Mouse (Mus musculus): Measurements from ENCODE around the gene Chchd10.
A peak's percentile ranks its signal among the peaks of the same experiment; 100 is the strongest.

Chchd10 gene

DNA sequence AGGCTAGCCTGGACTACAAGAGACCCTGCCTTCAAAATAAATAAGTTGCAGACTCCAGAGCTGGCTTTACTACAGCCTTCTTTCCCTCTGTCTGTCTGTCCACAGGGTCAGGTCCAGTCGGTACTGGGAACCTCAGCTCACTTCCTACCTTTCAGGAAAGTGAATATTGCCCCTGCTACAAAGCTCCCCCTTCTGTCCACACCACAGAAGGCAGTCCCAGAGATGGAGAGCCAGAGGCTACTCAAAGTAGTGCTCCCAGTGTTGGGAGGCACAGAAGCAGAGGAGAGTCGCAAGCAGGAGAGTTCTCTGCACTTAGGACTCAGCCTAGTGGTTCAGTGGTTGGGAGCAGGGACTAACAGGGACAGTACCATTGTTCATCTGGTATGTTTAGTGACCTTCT is 8.6 kb upstream of the Chchd10 start:
- DNase-seq (ENCODE audit: low spot score) = no peak

DNA sequence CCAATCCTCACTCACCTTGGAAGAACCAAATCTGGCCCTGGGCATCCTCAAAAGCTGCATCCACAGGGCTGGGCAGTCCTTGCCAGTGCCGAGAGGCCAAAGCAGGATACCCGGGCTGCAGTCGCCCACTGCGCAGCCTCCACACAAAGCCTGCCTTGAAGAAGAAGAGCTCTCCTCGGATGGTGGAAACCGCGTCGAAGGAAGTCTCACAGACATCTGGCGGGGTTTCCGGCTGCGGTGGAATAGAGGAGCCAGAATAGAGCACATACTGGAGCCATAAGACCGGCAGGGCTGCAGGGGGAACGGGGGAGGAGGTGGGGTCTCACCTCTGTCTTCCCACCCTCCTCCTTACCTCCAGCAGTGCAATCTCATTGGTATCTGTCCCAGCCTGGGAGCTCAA is 6.5 kb upstream of the Chchd10 start:
- DNase-seq (ENCODE audit: low spot score) = no peak

DNA sequence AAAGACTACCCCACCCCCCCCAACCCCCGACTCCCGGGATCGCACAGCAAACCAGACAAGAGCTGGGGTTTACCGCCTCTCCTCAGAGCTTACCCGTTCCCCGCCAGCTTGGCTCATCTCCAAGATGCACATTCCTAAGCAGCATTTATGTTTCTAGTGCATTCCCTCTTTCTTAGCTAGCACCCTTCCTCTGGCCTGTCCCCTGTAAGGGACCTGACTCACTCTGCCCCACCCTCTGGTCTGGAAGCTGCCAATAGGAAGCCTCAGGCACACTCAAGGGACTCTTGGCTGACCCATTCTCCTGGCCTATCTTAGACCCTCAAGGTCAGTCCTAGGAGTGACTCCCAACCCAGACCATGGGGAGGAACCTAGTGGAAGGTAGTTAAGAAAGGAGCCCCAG is 2.6 kb upstream of the Chchd10 start:
- peak; percentile 57 for DNase-seq (ENCODE audit: low spot score)

DNA sequence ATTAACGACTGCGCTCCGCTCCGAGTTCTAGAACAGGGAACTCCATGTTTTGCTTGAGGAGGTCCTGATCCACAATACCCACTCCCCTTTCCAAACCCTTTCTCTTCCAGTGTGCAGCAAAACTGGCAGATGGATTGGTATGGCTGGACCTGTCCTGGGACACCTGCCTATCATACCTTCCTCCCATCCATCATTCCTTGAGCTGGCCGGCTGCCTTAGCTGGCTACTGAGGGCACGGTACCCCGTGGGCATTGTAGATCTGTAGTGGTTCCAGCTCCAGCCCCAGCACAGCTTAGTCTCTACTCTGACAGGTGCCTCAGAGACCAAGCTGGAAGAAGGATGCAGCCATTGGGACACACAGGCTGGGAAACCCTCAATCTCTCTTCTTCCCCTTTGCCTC is 1.6 kb upstream of the Chchd10 start:
- DNase-seq (ENCODE audit: low spot score) = no peak

DNA sequence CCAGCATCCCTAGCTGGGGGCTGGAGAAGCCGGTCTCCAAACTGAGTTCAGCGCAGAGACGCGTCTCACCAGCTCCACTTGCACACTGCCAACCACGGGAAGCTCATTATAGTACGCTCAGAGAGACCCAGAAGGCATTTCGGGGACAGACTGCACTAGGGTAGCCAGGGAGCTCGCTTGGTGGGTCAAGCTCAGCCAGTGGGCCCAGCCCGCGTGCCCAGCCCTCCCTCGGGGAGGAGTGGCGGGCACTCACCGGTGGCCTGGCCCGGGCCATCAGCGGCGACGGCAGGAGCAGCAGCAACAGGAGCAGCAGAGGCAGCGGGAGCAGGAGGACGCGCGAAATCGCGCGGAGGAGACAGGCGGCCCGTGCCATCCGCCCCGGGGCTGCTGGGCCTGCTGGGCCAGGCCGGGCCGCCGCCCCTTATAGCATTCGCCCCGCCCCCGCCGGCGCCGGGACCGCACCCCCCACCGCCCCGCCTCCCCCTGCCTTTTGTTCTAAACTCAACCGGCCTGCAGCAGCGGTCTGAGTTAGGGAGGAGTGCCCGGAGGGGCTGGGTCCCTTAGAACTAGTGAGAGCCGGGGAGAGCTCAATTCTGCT is 750 bp upstream of the Chchd10 start:
- peak; percentile 56 for DNase-seq (ENCODE audit: low spot score)

DNA sequence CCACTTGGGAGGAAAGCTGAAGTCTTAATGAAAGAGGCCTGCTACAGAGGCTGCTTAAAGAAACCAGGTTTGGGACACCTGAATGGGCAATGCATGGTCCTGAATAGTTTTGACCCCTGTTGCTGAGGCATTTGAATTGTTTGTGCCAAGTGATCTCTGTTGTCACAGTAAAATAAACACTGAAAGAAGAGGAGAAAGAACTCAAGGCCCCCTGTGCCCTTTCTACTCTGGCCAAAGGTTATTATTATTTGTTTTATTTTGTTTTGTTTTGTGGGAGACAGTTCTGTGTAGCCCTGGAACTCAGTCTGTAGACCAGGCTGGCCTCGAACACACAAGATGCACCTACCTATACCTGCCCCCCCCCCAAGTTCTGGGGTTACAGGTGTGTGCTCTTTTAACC is 2.1 kb downstream of the Chchd10 start:
- no peak for DNase-seq (ENCODE audit: low spot score)

DNA sequence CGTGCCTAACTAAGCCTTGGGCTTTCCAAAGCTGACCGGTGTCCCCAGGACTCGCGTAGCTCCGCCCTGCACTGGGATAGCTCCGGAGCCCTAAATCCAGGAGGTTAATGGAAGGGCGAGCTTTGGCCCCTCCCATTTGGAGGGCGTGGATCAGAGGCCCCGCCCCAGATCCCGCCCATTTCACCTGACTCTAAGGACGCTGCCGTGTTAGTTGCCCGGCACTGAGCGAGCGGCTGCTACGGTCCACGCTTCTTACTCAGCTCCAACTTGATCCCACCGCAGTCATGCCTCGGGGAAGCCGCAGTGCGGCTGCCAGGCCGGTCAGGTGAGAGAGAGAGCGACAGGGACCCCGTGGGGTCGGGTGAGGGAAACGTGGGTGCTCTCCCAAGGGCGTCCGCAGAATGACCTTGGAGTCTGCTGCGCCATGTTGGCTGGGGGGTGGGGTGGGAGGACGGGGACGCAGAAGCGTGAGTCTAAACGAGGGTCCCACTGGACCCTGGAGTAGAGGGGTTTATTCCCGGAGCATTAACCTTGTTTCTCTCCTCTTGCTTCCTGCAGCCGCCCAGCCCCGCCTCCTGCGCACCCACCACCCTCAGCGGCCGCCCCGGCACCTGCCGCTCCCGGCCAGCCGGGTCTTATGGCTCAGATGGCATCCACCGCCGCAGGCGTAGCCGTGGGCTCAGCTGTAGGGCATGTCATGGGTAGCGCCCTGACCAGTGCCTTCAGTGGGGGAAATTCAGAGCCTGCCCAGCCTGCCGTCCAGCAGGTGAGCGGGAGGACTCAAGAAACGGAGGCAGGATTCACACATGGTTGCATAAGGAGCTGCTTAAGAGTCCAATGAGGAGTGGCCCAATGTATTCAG is 3.0 kb downstream of the Chchd10 start, which contains the start of gene Mmp11:
Gene Mmp11, minus strand, starts transcription at position 817 of the 862 bp plus-strand sequence.
- peak; percentile 76 for DNase-seq (ENCODE audit: low spot score)

DNA sequence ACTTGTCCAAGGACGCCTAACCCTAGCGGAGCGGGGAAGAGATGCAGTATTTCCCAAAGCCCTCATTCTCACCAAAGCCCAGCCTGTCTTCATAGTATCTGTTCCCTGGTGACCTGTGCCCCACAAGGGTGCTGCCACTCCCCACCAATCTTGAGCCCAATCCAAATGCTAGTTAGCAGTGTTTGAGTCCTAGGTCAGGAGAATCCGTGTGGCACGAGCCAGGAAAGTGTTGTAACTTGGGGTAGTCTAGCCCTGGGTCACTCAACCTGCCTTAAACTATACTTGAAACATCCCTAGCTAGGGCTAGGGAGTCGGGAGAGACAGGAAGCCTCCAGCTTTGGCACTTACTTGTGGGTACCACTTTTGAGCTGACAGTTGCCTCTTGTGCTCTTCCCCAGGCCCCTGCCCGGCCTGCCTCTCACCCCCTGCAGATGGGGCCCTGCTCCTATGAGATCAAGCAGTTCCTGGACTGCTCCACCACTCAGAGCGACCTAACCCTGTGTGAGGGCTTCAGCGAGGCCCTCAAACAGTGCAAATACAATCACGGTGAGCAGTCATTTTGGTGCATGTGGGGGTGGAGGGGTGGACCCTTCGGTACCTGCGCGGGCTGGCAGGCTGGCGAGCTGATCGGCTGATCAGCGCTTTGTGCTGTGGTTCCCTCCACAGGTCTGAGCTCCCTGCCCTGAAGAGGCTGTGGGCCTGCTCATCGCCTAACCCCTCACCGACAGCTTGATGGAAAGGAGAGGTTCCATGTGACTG is 4.2 kb downstream of the Chchd10 start:
- no peak for DNase-seq (ENCODE audit: low spot score)

DNA sequence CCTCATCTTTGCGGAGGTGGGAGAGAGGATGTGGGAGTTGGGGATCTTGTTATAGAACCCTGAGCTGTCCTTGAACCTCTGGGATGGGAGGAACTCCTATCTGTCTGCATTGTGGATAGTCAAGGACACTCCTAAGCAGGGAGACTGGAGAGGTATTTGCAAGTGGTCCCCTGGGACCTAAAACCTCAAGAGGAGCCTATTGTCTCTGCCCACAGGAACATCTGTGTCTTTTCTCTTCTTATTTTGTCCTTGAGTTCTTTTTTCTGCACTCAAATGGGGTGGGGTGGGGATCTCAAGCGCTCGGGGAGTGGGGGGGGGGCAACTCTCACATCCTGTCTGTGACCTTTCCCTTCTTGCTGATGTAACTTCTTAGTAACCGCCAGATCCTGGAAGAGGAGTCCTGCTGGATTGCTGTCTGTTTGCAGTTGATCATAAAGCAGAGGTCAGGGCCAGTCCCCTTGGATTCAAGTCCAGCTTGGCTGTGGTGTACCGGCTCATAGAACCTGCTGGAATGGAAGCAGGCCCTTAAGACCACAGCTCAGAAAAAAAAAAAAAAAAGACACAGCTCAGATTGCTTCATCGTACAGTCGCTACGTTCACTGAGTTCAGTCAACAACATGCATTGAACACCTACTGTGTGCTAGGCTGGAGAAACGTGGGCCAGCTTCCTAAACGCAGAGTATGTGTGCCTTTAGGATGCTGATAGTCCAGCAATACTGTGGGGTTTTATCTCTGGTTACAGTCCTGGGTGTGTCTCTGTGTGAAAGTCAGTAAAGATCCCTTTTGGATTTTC is 5.1 kb downstream of the Chchd10 start:
- peak; percentile 51 for DNase-seq (ENCODE audit: low spot score)

DNA sequence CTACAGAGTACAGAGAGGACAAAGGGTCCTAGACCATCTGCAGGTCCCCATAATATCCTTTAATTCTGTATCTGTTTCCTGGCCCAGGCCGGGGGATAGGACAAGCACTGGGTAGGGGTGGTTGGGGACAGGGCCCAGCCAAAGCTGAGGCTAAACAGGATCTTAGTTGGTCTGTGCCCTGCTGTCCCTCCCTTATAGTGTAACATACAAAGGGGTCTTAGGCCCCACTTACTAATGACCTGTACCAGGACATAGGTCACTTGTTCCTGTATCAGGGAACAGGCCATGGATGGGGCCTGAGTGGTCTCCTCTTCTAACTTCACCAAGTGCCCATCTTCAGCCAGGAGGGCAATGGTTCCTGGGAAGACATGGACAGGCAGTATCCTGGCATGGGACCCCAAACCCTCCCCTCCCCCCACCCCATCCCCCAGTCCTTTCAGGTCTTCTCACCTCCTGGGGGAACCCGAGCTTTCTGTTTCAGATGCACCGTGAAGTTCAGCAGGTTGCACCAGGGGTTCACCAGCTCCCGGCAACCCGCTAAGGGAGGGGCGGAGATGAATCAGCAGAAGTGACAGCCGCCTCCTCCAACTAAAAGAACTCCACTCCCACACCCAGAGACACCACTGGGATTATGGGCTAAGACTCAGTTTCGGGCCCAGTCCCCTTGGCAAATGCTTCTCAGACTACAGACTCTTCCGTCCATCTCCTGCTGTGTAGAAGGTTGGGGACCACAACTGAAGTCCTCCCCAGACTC is 6.7 kb downstream of the Chchd10 start:
- DNase-seq (ENCODE audit: low spot score) = no peak

DNA sequence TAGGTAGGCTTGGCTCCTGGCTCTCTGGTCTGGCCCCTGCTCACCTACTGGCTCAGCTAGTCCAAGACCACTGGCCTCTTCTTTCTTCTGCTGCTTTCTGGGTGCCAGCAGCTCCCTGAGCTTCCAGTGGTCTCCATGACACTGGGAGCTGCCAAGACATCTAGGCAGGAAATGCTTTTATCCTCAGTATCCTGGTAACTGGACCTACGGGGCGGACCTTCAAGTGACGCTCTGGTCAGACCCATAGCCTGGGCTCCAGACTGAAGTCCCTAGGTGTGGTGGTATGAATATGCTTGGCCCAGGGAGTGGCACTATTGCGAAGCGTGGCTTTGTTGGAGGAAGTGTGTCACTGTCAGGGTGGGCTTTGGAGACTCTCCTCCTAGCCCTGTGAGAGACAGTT is 7.6 kb downstream of the Chchd10 start, which contains the start of gene Gm867:
Gene Gm867, minus strand, starts transcription at position 153 of the 400 bp plus-strand sequence.
- no peak for DNase-seq (ENCODE audit: low spot score)

DNA sequence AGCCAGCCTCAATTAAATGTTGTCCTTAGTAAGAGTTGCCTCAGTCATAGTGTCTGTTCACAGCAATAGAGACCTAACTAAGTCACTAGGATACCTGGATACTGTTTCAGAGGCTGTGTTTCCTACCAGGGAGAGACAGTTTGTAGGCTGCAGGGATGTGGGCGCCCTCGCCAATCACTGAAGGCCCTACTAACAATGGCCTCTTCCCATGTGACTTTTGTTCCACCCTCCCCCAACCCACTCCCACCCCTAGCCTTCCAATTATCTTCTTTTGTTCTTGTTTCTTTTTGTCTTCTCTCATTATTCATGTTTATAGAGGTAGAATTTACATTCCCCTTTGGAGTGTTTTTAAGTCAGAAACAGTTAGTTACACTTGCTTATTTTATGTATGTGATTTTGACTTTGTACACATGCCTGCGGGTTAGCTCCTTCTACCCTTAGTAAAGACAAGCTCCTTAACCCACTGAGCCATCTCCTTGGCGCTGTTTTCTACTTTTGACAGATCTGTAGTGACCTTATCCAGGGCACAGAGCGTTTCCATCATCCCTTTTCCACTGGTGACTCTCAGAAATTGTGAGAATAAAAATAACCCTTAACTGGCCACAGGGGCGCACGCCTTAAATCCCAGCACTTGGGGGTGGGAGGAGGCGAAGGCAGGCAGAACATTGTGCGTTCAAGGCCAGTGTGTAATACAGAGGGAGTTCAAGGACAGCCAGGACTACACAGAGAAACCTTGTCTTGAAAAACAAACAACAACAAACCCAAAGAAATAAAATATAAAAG is 8.3 kb downstream of the Chchd10 start:
- DNase-seq (ENCODE audit: low spot score) = no peak

DNA sequence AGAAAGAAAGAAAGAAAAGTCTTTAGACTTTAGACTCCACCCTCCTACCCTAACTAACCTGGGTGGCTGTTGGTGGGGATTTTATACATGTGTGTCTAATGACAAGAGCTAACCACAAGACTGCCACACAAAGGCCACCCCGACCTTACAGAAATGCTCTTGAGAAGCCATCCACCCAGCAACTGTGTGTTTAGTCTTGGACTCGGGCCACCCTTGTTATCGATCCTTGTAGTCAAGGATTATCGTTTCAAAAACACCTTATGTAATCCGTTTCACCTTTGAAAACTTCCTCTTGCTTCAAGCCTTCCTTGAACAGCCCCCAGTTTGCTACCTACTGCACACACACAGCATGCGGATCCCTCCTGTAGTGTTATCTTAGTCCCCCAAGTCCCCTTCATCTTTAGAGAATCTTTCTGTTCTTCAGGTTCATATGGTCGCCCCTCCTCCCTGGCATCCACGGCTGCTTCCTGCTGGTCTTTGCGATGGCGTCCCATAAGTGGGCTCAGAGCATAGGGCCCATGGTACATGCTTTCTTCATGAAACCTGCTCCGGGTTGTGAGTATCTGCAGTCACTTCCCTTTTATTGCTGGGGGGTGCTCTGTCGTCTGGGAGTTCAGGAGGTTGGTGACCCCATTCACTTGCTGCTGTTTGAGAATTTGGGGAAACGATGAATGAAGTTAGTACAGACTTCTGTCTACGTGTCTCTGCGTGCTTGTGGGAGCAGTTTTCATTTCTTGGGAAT is 10.0 kb downstream of the Chchd10 start, which contains the start of gene Vpreb3:
Gene Vpreb3, plus strand, starts transcription at position 322 of the 742 bp plus-strand sequence.
- no peak for DNase-seq (ENCODE audit: low spot score)

DNA sequence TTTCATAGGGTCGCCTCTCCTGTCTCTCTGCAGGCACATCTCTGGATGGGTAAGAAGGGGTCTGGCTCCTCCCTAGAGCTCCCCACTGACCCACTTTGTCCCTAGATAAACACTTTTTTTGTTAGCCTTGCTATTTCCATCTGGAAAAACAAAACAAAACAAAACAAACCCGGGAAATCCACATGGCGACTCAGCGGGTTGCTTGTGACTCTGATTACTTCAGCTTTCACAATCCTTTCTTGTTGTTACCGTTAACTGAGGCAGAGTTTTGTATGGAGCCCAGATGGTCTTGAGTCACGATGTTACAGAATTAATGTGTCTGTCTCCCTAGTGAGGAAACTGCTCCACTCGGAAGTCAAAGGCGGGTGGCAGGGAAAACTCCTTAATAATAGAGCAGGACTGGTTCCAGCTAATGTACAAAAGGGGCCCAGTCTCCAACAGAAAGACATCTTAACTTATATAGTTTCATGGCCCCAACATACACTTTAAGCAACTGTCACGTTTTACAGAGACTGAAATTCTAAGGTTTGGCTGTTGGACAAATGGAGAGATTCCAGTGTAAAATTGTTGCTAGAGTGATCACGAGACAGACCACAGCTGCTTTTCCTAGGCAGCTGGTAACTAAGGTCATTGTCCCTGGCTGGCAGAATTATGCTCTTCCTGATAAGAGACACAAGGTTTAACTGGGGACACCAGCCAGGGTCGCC is 11.3 kb downstream of the Chchd10 start:
- no peak for DNase-seq (ENCODE audit: low spot score)

DNA sequence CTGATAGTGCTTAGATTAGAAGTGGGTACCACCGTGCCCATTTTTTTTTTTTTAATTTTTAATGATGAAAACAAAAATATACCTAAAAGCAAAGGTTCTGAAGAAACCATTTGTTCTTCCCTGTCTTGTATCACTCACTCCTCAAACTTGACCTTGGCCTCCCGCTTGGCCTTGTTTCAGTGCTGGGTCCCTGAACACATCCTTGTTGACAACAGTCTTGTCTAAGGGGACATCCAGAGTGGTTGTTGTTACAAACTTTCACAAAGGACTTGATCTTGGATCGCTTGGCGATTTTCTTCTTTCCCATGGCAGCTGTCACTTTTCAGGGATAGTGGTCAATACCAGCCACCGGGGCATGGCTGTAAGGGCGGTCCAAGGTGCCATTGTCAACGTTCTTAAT is 12.3 kb downstream of the Chchd10 start:
- no peak for DNase-seq (ENCODE audit: low spot score)

DNA sequence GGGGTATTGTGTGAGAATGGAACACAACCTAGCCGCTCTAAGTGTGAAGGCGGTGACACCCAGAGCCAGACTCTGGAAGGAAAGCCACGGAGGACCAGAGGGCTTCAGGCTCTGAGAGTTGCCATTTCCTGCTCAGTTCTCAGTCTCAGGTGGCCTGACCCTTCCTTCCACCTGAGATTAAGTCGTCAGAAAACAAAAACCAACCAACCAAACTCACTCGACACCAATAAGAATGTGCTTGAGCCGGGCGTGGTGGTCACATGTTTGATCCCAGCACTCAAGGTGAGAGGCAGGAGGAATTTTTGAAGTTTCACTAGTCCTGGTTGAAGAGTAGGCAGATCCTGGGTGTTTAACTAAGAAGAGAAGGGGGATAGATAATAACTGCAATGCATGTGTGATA is 13.0 kb downstream of the Chchd10 start:
- no peak for DNase-seq (ENCODE audit: low spot score)

DNA sequence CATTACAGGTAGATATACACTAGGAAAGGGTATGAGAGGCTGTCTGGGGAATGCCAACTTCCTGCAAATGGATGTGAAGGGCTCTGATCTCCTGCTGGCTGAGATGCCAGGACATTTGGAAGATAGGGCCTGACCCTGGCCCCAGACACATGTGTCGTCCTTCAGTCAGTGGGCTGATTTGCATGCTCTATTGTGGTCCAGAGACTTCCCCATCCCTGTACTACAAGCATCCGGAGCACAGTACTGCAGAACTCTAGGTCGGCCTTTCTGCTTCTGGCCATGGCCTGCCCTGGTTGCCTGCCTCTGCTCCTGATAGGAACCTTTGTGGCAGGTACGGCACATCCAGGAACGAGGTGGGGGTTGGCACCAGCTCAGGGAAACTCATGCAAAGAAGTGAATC is 15.1 kb downstream of the Chchd10 start:
- no peak for DNase-seq (ENCODE audit: low spot score)

DNA sequence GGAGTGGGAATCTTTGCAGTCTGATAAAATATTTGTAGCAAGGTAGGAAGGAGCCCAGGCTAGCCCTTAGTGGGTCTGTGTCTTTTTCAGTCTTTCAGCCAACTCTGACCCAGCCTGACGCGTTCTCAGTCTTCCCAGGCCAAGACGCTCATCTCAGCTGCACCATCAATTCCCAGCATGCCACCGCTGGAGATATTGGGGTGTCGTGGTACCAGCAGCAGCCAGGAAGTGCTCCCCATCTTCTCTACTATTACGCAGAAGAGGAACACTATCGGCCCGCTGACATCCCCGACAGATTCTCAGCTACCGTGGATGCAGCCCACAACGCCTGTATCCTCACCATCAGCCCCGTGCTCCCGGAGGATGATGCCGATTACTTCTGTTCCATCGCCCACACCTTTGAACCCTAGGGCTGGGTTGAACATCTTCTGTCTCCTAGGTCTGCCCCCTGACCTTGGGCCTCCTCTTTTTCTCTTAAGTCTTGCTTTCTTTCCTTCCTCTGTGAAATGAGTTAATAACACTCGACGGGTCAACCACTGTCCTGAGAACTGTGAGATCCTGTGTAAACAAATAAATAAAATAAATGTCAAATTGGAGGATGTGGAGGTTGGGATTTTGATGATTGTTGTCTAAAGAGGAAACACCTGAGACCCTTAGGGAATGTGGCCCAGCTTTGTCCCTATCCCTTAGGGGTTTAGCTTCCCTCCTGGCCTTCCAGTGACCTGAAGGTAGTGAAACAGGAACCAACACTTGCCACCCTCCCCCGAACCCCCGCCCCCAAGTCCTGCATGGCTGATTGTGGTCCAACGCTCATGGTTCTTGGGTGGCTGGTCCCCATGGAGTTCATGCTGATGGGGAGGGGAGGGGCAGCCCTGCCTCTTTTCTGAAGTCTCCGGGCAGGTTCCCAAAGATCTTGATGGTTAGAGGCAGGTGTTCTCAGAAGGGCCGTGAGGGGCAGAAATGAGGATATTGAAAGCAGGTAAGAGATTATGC is 16.4 kb downstream of the Chchd10 start:
- no peak for DNase-seq (ENCODE audit: low spot score)
